Mouse (Mus musculus): ENCODE data around the gene Osmr. TPM values are rescaled to one million over a fixed set of nuclear protein-coding genes. Genes with fewer than 3 reads are reported as not detected.

Osmr gene
- polyA plus RNA-seq, 1 experiment from 2014 or later, result 0.25 TPM

DNA sequence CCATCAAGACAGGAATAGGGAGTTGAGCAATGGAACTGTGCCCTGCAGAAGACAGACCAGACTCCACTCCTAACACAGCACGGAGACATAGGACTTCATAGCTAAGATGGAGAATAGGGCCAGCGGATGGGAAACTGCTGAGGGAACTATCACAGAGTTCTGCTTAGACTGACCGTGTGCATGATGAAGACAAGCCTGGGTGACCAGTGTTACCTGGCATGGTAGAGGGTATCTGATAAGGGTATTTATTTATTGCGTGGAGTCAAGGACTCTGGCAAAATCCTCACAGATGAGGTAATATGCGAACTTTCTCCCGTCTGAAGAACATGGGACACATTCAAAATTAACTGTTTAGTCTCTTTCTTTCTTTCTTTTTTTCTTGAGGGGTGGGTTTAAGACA, 9.5 kb upstream of the Osmr start:
- H3K27ac ChIP-seq (replicated peaks), result no peak overlapping the region
- no peaks in the 10 kb centered on the region for H3K4me1 ChIP-seq (replicated peaks)
- WGBS (ENCODE audit: insufficient replicate concordance), result 66% methylated on average over 6 of the region's 6 CpGs
- no peaks in the 10 kb centered on the region for H3K36me3 ChIP-seq (replicated peaks)
- H3K9ac ChIP-seq, result no peak overlapping the region
- no peak overlapping the region for H3K4me2 ChIP-seq
- H3K27me3 ChIP-seq, result no peaks in the 10 kb centered on the region
- no peak overlapping the region for H3K4me3 ChIP-seq (replicated peaks)
- H3K9me3 ChIP-seq (replicated peaks), result no peaks in the 10 kb centered on the region
- no peak for ATAC-seq (ENCODE audit: insufficient read depth)

DNA sequence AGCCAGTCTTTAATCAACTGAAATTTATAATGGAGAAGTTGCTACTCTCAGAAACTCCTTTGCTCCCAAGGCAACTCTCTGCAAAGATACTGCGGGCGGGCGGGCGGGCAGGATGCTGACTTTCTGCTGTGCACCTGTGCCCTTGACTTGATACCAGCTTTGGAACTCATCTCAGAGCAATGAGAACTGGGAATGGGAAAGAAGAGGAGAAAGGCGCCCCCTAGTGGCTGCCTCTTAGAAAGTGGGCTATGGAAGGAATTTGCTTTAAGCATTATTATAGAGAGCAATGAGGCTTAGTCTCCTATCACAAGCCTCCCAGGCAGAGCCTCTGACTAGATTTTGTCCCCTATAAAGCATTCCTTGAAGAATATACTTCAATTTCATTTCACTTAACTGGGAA, 9.0 kb upstream of the Osmr start:
- Histone ChIP-seq H3K9ac (no peak overlapping the region), H3K4me2 (no peak overlapping the region), H3K4me3 (replicated peaks) (no peak overlapping the region), H3K36me3 (replicated peaks) (no peaks in the 10 kb centered on the region), H3K27ac (replicated peaks) (no peak overlapping the region), H3K27me3 (no peaks in the 10 kb centered on the region), H3K9me3 (replicated peaks) (no peaks in the 10 kb centered on the region), H3K4me1 (replicated peaks) (no peaks in the 10 kb centered on the region)
- WGBS (ENCODE audit: insufficient replicate concordance), result 42% methylated on average over 5 of the region's 5 CpGs
- ATAC-seq (ENCODE audit: insufficient read depth), result no peak

DNA sequence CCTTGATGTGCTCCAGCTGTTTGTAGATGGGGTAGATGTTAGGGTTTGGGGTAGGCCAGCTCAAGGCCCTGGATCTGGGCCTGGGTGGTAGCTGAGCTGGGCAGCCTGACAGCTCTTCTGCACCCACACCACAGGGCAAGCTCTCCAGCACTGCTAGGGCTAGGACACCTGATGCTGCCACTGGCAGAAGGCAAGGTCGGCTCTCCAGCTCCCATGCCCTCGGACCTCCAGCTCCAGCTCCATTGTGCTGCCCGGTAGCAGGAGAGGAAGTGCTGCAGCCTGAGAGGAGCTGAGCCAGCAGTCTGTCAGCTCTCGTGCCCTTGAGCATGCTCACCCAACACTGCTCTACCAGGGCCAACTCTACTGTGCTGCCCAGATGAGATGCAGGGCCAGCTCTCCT, 8.3 kb upstream of the Osmr start:
- no peaks in the 10 kb centered on the region for H3K36me3 ChIP-seq (replicated peaks)
- H3K4me2 ChIP-seq, result no peak overlapping the region
- H3K9me3 ChIP-seq (replicated peaks), result no peaks in the 10 kb centered on the region
- WGBS (ENCODE audit: insufficient replicate concordance), result 45% methylated on average over 4 of the region's 4 CpGs
- no peak for ATAC-seq (ENCODE audit: insufficient read depth)
- H3K27ac ChIP-seq (replicated peaks), result no peak overlapping the region
- no peaks in the 10 kb centered on the region for H3K4me1 ChIP-seq (replicated peaks)
- H3K4me3 ChIP-seq (replicated peaks), result no peak overlapping the region
- no peaks in the 10 kb centered on the region for H3K27me3 ChIP-seq
- no peak overlapping the region for H3K9ac ChIP-seq

DNA sequence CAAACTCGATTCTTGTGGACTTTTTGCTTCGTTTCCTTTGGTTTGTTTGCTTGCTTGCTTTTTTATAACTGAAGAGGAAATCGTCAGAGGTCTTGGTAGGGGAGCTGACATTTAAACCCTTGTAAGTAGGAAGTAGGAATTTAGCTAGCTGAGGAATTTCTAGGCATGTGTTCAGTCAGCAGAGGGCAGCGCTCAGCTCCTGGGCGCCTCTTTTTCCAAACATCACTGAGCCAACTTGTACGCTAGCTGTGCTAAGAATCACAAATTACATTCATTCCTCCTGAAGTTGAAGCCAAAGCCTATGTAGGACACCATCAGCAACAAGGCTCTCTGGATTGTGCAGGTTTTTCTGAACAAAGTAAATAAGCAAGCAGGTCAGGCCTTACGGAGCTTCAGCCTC, 7.4 kb upstream of the Osmr start:
- no peak overlapping the region for H3K27ac ChIP-seq (replicated peaks)
- WGBS (ENCODE audit: insufficient replicate concordance), result 29% methylated on average over 7 of the region's 7 CpGs
- no peaks in the 10 kb centered on the region for H3K36me3 ChIP-seq (replicated peaks)
- H3K4me3 ChIP-seq (replicated peaks), result no peak overlapping the region
- no peaks in the 10 kb centered on the region for H3K27me3 ChIP-seq
- H3K4me2 ChIP-seq, result no peak overlapping the region
- no peak for ATAC-seq (ENCODE audit: insufficient read depth)
- H3K9me3 ChIP-seq (replicated peaks), result no peaks in the 10 kb centered on the region
- no peak overlapping the region for H3K9ac ChIP-seq
- no peaks in the 10 kb centered on the region for H3K4me1 ChIP-seq (replicated peaks)

DNA sequence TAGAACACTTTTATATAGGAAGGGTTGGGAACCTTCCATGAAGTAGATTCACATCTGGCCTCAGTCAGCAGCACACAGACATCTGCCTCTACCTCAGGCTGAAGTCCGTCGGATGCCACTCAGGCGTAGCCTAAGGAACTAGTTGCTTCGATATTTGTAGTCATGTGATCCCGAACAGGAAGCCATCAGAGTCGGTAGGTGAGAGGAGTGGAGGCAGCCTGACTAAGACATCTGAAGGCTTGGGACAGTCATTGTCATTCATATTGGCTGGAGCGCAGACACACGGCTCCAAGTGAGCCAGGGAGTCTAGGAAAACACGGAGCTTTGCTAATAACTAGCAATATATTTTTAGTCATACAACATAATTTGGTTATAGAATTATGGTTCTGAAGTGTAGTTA, 6.4 kb upstream of the Osmr start:
- 66% methylated on average over 9 of the region's 9 CpGs for WGBS (ENCODE audit: insufficient replicate concordance)
- Histone ChIP-seq H3K9ac (no peak overlapping the region), H3K27me3 (0 out of 2 replicates have a peak, but pooled peaks cover 4% of the 10 kb centered on the region), H3K36me3 (replicated peaks) (no peaks in the 10 kb centered on the region), H3K9me3 (replicated peaks) (no peaks in the 10 kb centered on the region), H3K4me1 (replicated peaks) (no peaks in the 10 kb centered on the region), H3K4me3 (replicated peaks) (no peak overlapping the region), H3K4me2 (no peak overlapping the region), H3K27ac (replicated peaks) (no peak overlapping the region)
- ATAC-seq (ENCODE audit: insufficient read depth), result no peak

DNA sequence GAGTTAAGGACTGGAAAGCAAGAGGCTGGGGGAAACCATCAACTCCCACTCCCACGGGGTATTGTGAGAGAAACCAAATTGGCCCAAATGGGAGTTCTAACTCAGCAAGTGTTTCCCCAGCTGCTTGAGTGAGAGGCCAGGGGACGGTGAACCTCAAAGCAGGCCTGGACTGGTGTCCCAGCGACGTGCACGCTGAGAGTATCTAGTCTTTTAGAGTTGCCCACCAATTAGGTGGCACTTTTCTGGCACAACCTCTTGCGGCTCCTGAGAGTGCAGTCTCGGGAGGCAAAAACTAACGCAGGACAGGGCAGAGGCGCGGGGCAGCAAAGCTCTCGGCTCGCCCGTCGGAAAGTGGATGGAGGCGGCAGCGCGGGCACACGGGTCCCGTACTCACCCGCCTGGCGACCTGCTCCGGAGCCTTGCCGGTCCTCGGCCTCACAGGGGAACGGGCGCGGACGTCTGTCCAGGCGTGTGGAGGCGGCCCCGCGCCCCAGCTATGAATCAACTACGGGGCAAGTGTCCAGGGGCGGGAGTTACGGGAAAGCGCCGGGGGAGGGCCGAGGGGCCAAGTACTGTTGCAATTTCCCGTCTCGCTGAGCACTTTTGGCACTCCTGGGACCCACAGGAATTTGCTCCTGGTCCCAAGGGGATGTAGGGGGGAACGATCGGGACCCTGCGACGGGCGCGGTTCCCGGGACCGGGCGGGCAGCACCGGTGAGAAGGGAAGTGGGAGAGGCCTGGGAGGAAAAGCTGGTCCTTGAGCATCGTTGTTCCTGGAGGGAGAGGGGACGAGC, 765 bp downstream of the Osmr start:
- no peak overlapping the region for H3K9ac ChIP-seq
- WGBS (ENCODE audit: insufficient replicate concordance), result 1% methylated on average over 51 of the region's 52 CpGs
- no peaks in the 10 kb centered on the region for H3K36me3 ChIP-seq (replicated peaks)
- no peak overlapping the region for H3K27ac ChIP-seq (replicated peaks)
- peak overlapping the region; percentile 43 for H3K4me3 ChIP-seq (replicated peaks)
- H3K4me2 ChIP-seq, result peak overlapping the region; percentile 64
- H3K27me3 ChIP-seq, result peaks cover 48% of the 10 kb centered on the region
- ATAC-seq (ENCODE audit: insufficient read depth), result no peak
- no peaks in the 10 kb centered on the region for H3K9me3 ChIP-seq (replicated peaks)
- 0 out of 2 replicates have a peak, but pooled peaks cover 5% of the 10 kb centered on the region for H3K4me1 ChIP-seq (replicated peaks)

DNA sequence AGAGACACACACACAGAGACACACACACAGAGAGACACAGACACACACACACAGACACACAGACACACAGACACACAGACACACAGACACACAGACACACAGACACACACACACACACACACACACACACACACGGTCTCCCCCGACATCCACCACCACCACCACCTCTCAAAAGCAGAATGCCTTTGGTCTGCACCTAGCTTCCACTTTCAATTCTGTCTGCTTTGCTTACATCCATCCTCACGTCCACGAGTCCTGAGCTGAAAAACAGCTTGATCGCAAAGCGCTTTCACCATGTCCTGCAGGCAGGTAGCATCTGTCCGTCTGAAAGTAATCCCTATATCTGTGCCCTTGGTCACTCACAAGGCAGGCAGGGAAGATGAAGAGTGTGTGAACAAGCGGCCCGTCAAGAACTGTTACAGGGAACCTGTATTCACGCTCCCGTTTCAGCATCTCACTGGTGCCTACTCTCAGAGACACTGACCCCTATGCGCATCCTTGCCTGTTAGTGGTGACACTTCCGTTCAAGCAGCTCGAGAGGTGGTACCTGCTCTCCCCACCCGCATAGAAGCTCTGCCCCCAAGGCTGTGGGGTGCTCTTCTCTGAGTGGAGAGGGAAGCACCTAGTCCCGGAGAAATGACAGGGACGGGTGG, 1.5 kb downstream of the Osmr start:
- Histone ChIP-seq H3K9me3 (replicated peaks) (no peaks in the 10 kb centered on the region), H3K4me3 (replicated peaks) (peak overlapping the region; percentile 43), H3K4me1 (replicated peaks) (0 out of 2 replicates have a peak, but pooled peaks cover 5% of the 10 kb centered on the region), H3K9ac (no peak overlapping the region), H3K27ac (replicated peaks) (no peak overlapping the region), H3K4me2 (peak overlapping the region; percentile 64), H3K36me3 (replicated peaks) (no peaks in the 10 kb centered on the region), H3K27me3 (peaks cover 48% of the 10 kb centered on the region)
- ATAC-seq (ENCODE audit: insufficient read depth), result no peak
- WGBS (ENCODE audit: insufficient replicate concordance), result 24% methylated on average over 17 of the region's 17 CpGs

DNA sequence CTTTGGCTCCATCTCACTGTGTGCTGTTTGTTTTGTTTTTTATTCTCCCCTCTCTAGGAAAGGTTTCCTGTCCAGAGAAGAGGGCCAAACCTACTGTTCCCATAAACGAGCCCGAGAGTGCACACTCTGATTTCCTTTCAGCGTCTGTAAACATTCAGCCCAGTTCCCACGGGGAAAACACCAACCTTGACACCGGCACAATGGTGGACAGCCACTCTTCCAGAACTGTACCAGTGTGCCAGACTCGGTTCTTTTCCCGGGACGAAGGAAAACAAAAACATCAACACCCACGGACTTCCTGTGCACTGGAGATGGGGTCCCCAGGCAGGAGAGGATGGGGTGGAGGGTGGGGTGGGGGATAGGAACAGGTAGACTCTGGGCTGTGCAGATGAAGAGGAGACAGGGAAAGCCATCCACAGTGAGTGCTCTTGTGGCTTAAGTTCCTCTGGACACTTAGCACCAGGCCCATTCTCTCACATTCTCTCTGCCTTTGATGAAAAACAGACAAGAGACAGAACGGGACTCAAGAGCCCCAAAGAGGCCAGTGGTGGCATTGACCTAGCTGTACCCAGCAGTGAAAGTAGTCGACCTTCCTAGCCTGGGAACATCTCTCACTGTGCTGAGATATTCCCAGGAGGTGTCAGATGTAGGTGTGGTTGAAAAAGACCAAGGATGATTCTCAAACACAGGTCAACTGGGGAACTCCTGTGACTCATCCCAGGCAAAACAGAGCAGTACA, 3.0 kb downstream of the Osmr start:
- Histone ChIP-seq H3K27ac (replicated peaks) (no peak overlapping the region), H3K4me1 (replicated peaks) (0 out of 2 replicates have a peak, but pooled peaks cover 5% of the 10 kb centered on the region), H3K9me3 (replicated peaks) (no peaks in the 10 kb centered on the region), H3K4me3 (replicated peaks) (no peak overlapping the region), H3K4me2 (no peak overlapping the region), H3K36me3 (replicated peaks) (no peaks in the 10 kb centered on the region), H3K9ac (no peak overlapping the region), H3K27me3 (peaks cover 48% of the 10 kb centered on the region)
- ATAC-seq (ENCODE audit: insufficient read depth), result no peak
- WGBS (ENCODE audit: insufficient replicate concordance), result 18% methylated on average over 11 of the region's 11 CpGs

DNA sequence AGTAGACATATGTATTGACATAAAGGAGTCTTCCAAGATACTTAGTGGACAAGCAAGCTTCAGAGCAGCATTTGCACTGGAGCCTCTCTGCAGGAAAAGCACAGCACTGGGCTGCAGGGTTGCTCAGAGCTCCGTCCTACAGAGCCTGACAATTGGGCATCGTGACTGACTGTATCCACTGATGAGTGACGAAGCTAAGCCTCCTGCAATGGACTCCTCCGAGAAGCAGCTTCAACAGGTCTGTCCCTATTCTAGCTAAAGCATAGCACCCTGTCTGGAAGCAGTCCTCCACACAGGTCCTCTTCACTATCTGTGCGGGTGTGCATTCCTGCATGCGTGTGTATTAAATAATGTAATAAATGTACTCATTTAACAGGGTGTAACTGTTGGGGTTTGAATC, 7.9 kb downstream of the Osmr start:
- Histone ChIP-seq H3K36me3 (replicated peaks) (no peaks in the 10 kb centered on the region), H3K9ac (no peak overlapping the region), H3K4me3 (replicated peaks) (no peak overlapping the region), H3K9me3 (replicated peaks) (no peaks in the 10 kb centered on the region), H3K4me2 (no peak overlapping the region), H3K27me3 (peaks cover 17% of the 10 kb centered on the region), H3K27ac (replicated peaks) (no peak overlapping the region), H3K4me1 (replicated peaks) (no peaks in the 10 kb centered on the region)
- WGBS (ENCODE audit: insufficient replicate concordance), result 70% methylated on average over 6 of the region's 6 CpGs
- no peak for ATAC-seq (ENCODE audit: insufficient read depth)

DNA sequence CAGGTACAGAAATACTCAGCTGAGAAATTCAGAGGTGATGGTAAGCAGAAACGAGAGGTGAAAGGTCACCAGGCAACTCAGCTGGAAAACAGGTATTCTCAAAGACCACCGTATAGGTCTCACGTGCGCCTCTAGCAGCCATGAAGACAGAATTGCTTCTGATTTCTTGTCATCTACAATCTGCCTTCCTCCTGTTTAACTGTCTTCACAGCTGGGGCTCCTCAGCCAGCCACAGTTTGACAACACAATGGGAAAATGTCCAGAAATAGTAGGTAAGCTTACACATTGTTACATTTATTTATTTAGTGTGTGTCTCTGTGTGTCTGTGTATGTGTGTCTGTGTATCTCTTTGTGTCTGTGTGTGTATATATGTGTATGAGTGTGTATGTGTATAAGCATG, 12.6 kb downstream of the Osmr start:
- ATAC-seq (ENCODE audit: insufficient read depth), result no peak
- H3K4me3 ChIP-seq (replicated peaks), result no peak overlapping the region
- no peaks in the 10 kb centered on the region for H3K36me3 ChIP-seq (replicated peaks)
- 63% methylated on average over 4 of the region's 4 CpGs for WGBS (ENCODE audit: insufficient replicate concordance)
- no peak overlapping the region for H3K27ac ChIP-seq (replicated peaks)
- H3K4me1 ChIP-seq (replicated peaks), result no peaks in the 10 kb centered on the region
- no peaks in the 10 kb centered on the region for H3K27me3 ChIP-seq
- H3K9ac ChIP-seq, result no peak overlapping the region
- no peaks in the 10 kb centered on the region for H3K9me3 ChIP-seq (replicated peaks)
- H3K4me2 ChIP-seq, result no peak overlapping the region

DNA sequence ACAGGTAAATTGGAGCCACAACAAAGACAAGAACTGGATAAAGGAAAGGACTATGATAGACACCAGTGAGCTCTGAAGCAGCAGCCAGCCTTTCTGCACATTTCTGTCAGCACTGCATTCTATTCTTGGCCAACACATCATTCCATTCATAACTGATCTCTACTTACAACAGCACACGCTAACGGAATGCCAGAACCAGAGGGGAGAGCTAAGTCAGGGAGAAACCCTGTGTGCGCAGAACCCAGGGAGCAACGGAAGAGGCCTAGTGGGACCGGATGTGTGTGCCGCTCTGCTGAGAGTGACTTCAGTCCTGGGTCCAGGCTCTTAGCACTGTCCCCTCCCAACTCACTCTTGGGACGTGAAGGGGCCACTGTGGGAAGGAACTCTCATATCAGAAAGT, 13.2 kb downstream of the Osmr start:
- Histone ChIP-seq H3K27ac (replicated peaks) (no peak overlapping the region), H3K4me2 (no peak overlapping the region), H3K9ac (no peak overlapping the region), H3K4me3 (replicated peaks) (no peak overlapping the region), H3K9me3 (replicated peaks) (no peaks in the 10 kb centered on the region), H3K4me1 (replicated peaks) (no peaks in the 10 kb centered on the region), H3K36me3 (replicated peaks) (no peaks in the 10 kb centered on the region), H3K27me3 (no peaks in the 10 kb centered on the region)
- WGBS (ENCODE audit: insufficient replicate concordance), result 67% methylated on average over 7 of the region's 7 CpGs
- no peak for ATAC-seq (ENCODE audit: insufficient read depth)

All from liver, embryonic 15.5 days (tissue).